Mouse (Mus musculus) embryonic facial prominence, embryonic 13.5 days (tissue): Measurements from ENCODE around the gene Psmd11. TPM values are rescaled to one million over a fixed set of nuclear protein-coding genes. Genes with fewer than 3 reads are reported as not detected.
"Not testable (repeated sequence)": the region's sequence is repeated elsewhere in the genome, so short reads cannot be mapped to it uniquely, and the experiment has no call there.

Experiments
- ATAC-seq: fragments of 200-750 bp; cut with Nextera tagmentation; 2 replicates; pipeline ENCODE4 v1.8.0; 2017; ENCODE audit warnings: low read depth; ENCODE audit not compliant: insufficient number of reproducible peaks, insufficient read depth, low FRiP score, low TSS enrichment
- H3K27ac ChIP-seq: fragments of 300-500 bp; sonication (generic); 2 replicates; pipeline ENCODE4 v1.5.1; 2015; ENCODE audit warnings: moderate library complexity, mild to moderate bottlenecking, inconsistent platforms
- H3K27me3 ChIP-seq: fragments of 300-500 bp; sonication (generic); 2 replicates; pipeline ENCODE4 v1.6.1; 2015; ENCODE audit warnings: mild to moderate bottlenecking, inconsistent platforms
- H3K36me3 ChIP-seq: fragments of 300-500 bp; sonication (generic); 2 replicates; pipeline ENCODE4 v1.6.1; 2015; ENCODE audit warnings: mild to moderate bottlenecking, inconsistent platforms
- H3K4me1 ChIP-seq: fragments of 300-500 bp; sonication (generic); 2 replicates; pipeline ENCODE4 v1.6.1; 2015; ENCODE audit warnings: inconsistent platforms
- H3K4me2 ChIP-seq: fragments of 300-500 bp; sonication (generic); 2 replicates; pipeline ENCODE4 v1.6.1; 2015; ENCODE audit warnings: moderate library complexity, mild to moderate bottlenecking, inconsistent platforms
- H3K4me3 ChIP-seq: fragments of 300-500 bp; sonication (generic); 2 replicates; pipeline ENCODE4 v1.5.1; 2015; ENCODE audit warnings: mild to moderate bottlenecking, inconsistent platforms
- H3K9ac ChIP-seq: fragments of 300-500 bp; sonication (generic); 2 replicates; pipeline ENCODE4 v1.6.1; 2015; ENCODE audit warnings: mild to moderate bottlenecking, inconsistent platforms
- H3K9me3 ChIP-seq: fragments of 300-500 bp; sonication (generic); 2 replicates; pipeline ENCODE4 v1.6.1; 2016; ENCODE audit warnings: inconsistent platforms
- whole genome bisulfite sequencing: fragments of 180-500 bp; shearing (Covaris S2); methylation state at CpG from one replicate; pipeline ENCODE4 v1.1.7; 2015; ENCODE audit warnings: mixed read lengths; 5-methylcytosine and 5-hydroxymethylcytosine counted together
- polyA plus RNA-seq: library from polyadenylated mRNA; unstranded; fragments of >200 nt; fragmentation: Nextera tagmentation; extraction: Ambion mirVana; gene quantifications from 2 replicates; pipeline ENCODE4 v1.2.1, GENCODE M21; 2015

Psmd11 gene
- polyA plus RNA-seq, 1 experiment from 2014 or later, result 317 TPM

DNA sequence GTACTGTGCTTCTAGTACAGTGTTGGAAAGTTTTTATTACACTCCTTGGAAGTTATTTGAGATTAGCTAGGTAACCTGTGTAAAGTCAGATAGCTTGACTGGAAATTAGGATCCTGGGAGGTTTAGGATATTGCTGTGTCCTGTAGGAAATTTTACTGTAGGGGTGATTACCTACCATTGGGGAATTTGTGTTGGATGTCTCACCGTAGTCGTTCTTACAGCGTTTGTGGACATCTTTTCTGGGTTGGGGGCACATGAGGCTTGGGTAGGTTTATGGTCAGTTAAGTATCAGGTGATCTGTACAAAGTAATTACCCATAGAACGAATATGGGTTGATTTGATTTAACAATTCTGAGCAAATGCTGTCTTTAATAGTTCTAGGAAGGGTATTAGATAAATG, 31.8 kb upstream of the Psmd11 start:
- no peak for ATAC-seq
- H3K4me2 ChIP-seq, result no peak overlapping the region
- H3K27ac ChIP-seq, result no peak overlapping the region
- no peak overlapping the region for H3K9ac ChIP-seq
- no peaks in the 10 kb centered on the region for H3K9me3 ChIP-seq
- no peak overlapping the region for H3K4me3 ChIP-seq
- WGBS, result 86% methylated on average over 4 of the region's 4 CpGs
- H3K4me1 ChIP-seq, result no peaks in the 10 kb centered on the region
- H3K27me3 ChIP-seq, result no peaks in the 10 kb centered on the region
- H3K36me3 ChIP-seq, result peaks cover 72% of the 10 kb centered on the region

DNA sequence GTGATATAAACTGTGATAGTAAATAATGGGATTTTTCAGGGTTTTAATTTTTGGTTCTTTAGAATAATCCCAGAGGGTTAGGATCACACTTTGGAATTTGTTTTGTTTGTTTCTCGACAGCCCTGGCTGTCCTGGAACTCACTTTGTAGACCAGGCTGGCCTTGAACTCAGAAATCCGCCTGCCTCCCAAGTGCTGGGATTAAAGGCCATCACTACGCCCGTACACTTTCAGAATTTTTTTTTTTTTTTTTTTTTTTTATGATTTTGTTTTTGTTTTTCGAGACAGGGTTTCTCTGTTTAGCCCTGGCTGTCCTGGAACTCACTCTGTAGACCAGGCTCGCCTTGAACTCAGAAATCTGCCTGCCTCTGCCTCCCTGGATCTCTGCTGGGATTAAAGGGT, 20.5 kb upstream of the Psmd11 start:
- H3K9me3 ChIP-seq, H3K4me3 ChIP-seq: not testable (repeated sequence)
- peaks cover 53% of the 10 kb centered on the region for H3K36me3 ChIP-seq

DNA sequence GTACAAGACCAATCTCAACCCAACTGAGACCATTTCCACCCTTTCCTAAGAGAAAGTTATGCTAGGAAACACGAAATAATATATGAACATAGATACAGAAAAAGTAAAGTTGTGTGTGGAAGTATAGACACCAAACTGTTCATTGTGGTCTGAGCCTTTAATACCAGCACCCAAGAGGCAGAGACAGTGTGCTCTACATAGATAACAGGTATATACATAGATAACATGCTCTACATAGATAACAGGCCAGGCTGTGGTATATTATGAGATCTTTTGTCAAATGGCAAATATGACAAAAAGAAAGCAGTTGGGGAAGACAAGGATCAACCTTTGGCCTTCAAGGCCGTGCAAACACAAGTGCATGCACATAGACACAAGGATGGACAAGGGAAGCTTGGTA, 18.0 kb upstream of the Psmd11 start:
- no peaks in the 10 kb centered on the region for H3K4me1 ChIP-seq
- peaks cover 50% of the 10 kb centered on the region for H3K36me3 ChIP-seq
- 88% methylated on average over 2 of the region's 2 CpGs for WGBS
- no peaks in the 10 kb centered on the region for H3K27me3 ChIP-seq
- H3K4me3 ChIP-seq, result no peak overlapping the region
- H3K27ac ChIP-seq, result no peak overlapping the region
- H3K4me2 ChIP-seq, result no peak overlapping the region
- no peak for ATAC-seq
- no peaks in the 10 kb centered on the region for H3K9me3 ChIP-seq
- H3K9ac ChIP-seq, result no peak overlapping the region

More for the DNA sequence above, 20.5 kb upstream of the Psmd11 start:
- H3K9ac ChIP-seq, H3K27me3 ChIP-seq, ATAC-seq, H3K27ac ChIP-seq, H3K4me2 ChIP-seq, H3K4me1 ChIP-seq: not testable (repeated sequence)
- 96% methylated on average over 6 of the region's 6 CpGs for whole genome bisulfite sequencing

DNA sequence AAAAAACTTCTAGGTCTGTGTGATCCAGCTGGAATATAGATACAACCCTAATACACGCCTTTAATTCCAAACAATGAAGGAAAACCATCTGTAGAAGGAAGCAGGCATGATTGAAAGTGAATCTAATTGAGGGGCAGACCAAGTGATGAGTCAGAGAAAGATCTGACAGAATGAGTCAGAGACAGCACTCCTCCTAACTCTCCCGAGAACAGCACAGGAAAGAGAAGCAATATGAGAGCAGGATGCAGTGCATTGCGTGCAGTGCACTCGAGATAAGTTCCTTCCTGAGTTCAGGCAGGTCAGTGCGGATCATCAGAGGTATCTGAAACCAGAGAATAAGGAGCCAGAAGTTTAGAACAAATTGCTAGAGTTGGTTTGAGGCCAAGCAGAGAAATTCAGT, 11.3 kb upstream of the Psmd11 start:
- H3K27ac ChIP-seq, result no peak overlapping the region
- ATAC-seq, result no peak

DNA sequence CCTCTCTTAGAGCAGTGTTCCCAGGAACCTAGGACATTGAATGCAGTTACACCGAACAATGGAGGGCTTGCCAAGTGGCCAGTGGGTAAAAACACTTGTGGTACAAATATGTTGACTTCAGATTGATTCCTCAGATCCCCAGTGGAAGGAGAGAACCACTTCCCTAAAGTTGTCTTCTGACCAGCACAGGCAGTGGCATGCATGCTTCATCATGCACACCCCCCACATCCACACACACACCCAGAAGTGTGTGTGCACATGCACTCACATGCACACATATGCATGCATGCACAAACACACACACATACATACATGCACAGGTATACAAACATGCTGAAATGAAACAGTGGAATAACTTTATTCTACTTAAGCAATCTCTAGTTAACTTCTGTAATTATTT, 8.7 kb upstream of the Psmd11 start:
- no peak overlapping the region for H3K9ac ChIP-seq
- no peak overlapping the region for H3K4me3 ChIP-seq
- no peaks in the 10 kb centered on the region for H3K27me3 ChIP-seq
- no peaks in the 10 kb centered on the region for H3K4me1 ChIP-seq
- peaks cover 20% of the 10 kb centered on the region for H3K36me3 ChIP-seq
- no peak overlapping the region for H3K27ac ChIP-seq
- WGBS, result 83% methylated on average over 1 of the region's 1 CpGs
- ATAC-seq, result no peak
- H3K9me3 ChIP-seq, result 0 out of 2 replicates have a peak, but pooled peaks cover 5% of the 10 kb centered on the region
- H3K4me2 ChIP-seq, result no peak overlapping the region

More for the DNA sequence above, 11.3 kb upstream of the Psmd11 start:
- 0 out of 2 replicates have a peak, but pooled peaks cover 5% of the 10 kb centered on the region for H3K9me3 ChIP-seq
- H3K4me2 ChIP-seq, result no peak overlapping the region
- H3K9ac ChIP-seq, result no peak overlapping the region
- no peaks in the 10 kb centered on the region for H3K4me1 ChIP-seq
- no peaks in the 10 kb centered on the region for H3K27me3 ChIP-seq
- WGBS, result 90% methylated on average over 5 of the region's 5 CpGs
- H3K4me3 ChIP-seq, result no peak overlapping the region
- peaks cover 25% of the 10 kb centered on the region for H3K36me3 ChIP-seq

DNA sequence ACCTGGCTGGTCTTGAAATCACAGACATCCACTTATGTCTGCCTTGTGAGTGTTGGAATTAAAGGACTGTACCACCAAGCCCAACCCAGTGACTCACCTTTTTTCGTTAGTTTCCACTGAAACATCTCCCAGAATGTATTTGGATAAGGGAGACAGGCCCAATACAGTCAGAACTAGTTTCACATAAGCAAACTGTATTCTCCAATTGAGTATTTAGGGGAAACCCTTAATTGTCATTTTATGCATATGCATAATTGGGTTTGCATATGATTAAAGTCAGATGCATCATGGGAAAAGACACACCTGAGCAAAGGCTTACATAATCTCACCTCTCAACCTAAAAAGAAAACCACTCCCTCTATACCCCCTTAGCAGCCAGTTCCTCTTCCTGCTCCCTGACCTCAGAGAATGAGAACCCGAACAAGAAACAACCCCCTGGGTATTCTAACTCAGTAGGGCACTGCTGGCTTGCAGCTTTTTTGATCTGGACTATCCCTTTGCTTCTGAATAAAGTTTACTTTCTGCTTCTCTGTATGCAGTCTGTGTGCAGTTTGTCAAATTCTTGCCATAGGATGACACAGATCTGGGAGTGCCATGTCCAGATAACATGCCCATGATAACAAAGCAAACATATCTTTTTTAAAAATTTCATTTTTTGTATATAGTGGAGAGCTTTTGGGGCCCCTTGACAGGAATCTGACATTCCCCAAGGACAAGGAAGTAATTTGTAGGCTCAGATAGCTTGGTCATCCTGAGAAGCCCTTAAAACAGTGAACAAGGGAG, 8.0 kb upstream of the Psmd11 start:
- ATAC-seq, result no peak
- Histone ChIP-seq H3K27ac (no peak overlapping the region), H3K36me3 (peaks cover 13% of the 10 kb centered on the region), H3K9ac (no peak overlapping the region), H3K9me3 (0 out of 2 replicates have a peak, but pooled peaks cover 5% of the 10 kb centered on the region), H3K27me3 (no peaks in the 10 kb centered on the region), H3K4me2 (no peak overlapping the region), H3K4me1 (no peaks in the 10 kb centered on the region), H3K4me3 (no peak overlapping the region)
- WGBS, result 49% methylated on average over 2 of the region's 2 CpGs

DNA sequence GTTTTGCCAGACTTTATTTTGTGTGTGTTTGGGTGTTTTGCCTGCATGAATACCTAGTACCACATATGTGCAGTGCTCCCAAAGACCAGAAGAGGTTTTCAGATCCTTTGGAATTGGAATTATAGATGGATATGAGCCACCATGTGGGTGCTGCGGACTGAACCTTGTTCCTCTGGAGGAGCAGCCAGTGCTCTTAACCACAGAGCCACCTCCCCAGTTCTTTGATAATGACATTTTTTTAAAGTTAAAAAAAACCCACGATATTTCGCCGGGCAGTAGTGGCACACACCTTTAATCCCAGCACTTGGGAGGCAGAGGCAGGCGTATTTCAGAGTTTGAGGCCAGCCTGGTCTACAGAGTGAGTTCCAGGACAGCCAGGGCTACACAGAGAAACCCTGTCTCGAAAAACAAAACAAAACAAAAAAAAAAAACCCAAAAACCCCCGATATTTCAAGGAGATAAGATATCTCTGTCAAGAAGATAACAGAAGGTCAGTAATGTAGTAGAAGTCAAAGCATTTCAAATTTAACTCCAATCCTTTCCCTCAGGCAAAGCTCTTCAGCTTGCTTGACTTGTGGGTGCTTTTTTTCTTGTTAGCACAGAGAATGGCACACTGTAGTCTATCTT, 6.9 kb upstream of the Psmd11 start:
- Histone ChIP-seq H3K4me1 (no peaks in the 10 kb centered on the region), H3K9ac (no peak overlapping the region), H3K27me3 (no peaks in the 10 kb centered on the region), H3K4me3 (no peak overlapping the region), H3K4me2 (no peak overlapping the region), H3K36me3 (peaks cover 8% of the 10 kb centered on the region), H3K27ac (no peak overlapping the region), H3K9me3 (0 out of 2 replicates have a peak, but pooled peaks cover 1% of the 10 kb centered on the region)
- 85% methylated on average over 7 of the region's 7 CpGs for WGBS
- ATAC-seq, result no peak

DNA sequence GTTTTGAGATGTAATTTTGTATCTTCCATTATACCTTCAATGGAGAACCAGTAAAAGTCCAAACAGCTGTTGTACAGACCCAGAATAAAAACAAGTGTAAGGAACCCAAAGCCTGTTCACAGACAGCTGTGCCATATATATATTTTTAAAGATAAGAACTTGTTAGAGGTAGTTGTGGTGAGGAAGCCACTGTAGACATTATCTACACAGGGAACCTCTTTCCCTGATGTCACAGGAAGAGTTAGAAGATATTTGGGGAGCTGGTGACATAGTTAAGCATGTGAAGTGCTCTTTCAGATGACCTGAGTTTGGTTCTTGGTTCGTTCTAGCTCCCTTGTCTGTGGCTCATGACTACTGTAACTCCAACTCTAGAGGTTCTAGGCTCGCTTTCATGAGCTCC, 3.7 kb upstream of the Psmd11 start:
- Histone ChIP-seq H3K9me3 (no peaks in the 10 kb centered on the region), H3K9ac (no peak overlapping the region), H3K4me2 (no peak overlapping the region), H3K27me3 (no peaks in the 10 kb centered on the region), H3K36me3 (no peaks in the 10 kb centered on the region), H3K4me1 (peaks cover 11% of the 10 kb centered on the region), H3K4me3 (no peak overlapping the region), H3K27ac (no peak overlapping the region)
- 91% methylated on average over 2 of the region's 2 CpGs for WGBS
- no peak for ATAC-seq

DNA sequence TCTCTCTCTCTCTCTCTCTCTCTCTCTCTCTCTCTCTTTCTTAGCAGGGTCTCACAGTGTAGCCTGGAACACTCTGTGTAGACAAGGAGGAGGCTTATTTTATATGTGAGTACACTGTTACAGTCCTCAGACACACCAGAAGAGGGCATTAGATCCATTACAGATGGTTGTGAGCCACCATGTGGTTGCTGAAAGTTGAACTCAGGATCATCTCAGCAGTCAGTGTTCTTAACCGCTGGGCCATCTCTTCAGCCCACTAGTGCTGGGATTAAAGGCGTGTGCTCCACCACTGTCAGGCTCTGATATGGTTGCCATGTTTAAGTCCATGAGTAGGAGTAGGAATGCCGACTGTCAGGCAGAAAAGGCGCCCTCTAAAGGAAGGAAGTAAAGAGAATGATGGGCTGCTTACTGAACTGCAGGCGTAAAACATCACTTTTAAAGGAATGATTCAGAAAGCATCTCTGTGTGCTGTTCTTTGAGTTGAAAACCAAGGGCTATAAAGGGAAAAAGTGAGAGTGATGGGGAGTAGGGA, 3.1 kb upstream of the Psmd11 start:
- no peak overlapping the region for H3K9ac ChIP-seq
- no peaks in the 10 kb centered on the region for H3K36me3 ChIP-seq
- H3K4me1 ChIP-seq, result peaks cover 14% of the 10 kb centered on the region
- no peak for ATAC-seq
- H3K9me3 ChIP-seq, result no peaks in the 10 kb centered on the region
- H3K4me2 ChIP-seq, result no peak overlapping the region
- no peak overlapping the region for H3K27ac ChIP-seq
- H3K27me3 ChIP-seq, result no peaks in the 10 kb centered on the region
- 61% methylated on average over 5 of the region's 5 CpGs for WGBS
- no peak overlapping the region for H3K4me3 ChIP-seq

DNA sequence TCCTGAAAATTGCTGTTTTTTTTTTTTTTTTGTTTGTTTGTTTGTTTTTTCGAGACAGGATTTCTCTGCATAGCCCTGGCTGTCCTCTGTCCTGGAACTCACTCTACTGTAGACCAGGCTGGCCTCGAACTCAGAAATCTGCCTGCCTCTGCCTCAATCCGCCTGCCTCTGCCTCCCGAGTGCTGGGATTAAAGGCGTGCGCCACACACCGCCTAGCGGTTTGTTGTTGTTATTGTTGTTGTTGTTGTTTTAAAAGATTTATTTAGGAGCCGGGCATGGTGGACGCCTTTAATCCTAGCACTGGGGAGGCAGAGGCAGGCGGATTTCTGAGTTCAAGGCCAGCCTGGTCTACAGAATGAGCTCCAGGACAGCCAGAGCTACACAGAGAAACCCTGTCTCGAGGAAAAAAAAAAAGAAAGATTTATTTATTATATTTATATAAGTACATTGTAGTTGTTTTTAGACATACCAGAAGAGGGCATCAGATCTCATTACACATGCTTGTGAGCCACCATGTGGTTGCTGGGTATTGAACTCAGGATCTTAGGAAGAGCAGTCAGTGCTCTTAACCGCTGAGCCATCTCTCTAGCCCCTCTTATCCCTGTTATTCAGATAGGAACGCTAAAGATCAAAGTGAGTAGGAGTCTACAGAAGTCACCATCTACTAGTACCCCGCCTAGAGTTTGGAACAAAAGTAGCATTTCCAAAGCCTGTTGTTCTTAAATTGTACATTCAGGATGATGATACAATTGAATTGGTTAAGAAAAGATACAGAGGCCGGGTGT, 2.2 kb upstream of the Psmd11 start:
- not testable (repeated sequence) for H3K4me2 ChIP-seq, H3K27ac ChIP-seq, H3K9ac ChIP-seq, H3K27me3 ChIP-seq, H3K9me3 ChIP-seq, ATAC-seq, H3K4me3 ChIP-seq, H3K36me3 ChIP-seq
- WGBS, result 82% methylated on average over 16 of the region's 16 CpGs
- peaks cover 14% of the 10 kb centered on the region for H3K4me1 ChIP-seq

DNA sequence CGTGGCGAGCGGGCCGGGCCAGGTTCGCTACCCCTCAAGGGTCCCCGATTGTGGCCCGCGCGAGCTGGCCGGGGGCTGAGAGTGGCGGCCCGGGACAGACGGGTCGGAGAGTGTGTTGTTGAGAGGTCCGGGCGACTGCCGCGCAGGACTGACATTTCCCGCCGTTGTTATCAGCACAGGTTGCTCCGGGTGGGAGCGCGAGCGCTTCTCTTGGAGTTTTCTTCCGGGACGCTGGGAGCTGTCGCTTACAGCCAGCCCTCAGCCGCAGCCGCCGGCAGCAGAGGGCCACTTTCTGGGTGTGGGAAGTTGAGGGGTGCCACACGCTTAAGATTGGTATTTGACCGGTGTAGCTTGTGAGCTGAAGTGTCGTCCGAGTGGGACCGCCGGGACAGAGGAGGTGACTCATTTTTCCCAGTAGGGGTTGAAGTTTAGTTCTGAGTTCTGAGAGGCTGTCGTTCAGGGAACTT, 627 bp downstream of the Psmd11 start:
- peak overlapping the region; percentile 90 for H3K27ac ChIP-seq
- H3K9me3 ChIP-seq, result no peaks in the 10 kb centered on the region
- no peaks in the 10 kb centered on the region for H3K27me3 ChIP-seq
- H3K36me3 ChIP-seq, result peaks cover 20% of the 10 kb centered on the region
- ATAC-seq, result peak; percentile 74; the same call in 1 of the 2 replicates
- 1% methylated on average over 37 of the region's 37 CpGs for WGBS
- peak overlapping the region; percentile 78 for H3K4me2 ChIP-seq
- peak overlapping the region; percentile 99 for H3K4me3 ChIP-seq
- H3K9ac ChIP-seq, result peak overlapping the region; percentile 95
- peaks cover 14% of the 10 kb centered on the region for H3K4me1 ChIP-seq
